Mouse (Mus musculus) intestine, embryonic 15.5 days (tissue): ENCODE data around the gene Lrrc4c. TPM values are rescaled to one million over a fixed set of nuclear protein-coding genes. Genes with fewer than 3 reads are reported as not detected.

Experiments
- ATAC-seq: fragments of 200-750 bp; cut with Nextera tagmentation; 2 replicates; pipeline ENCODE4 v1.8.0; 2017; ENCODE audit warnings: moderate TSS enrichment, moderate library complexity
- H3K27ac ChIP-seq: fragments of 300-500 bp; sonication (generic); 2 replicates; pipeline ENCODE4 v1.5.1; 2015; ENCODE audit warnings: mild to moderate bottlenecking, inconsistent platforms
- H3K27me3 ChIP-seq: fragments of 300-500 bp; sonication (generic); replicated peaks from 2 replicates; pipeline ENCODE4 v1.6.1; 2015; ENCODE audit warnings: inconsistent platforms
- H3K36me3 ChIP-seq: fragments of 300-500 bp; sonication (generic); 2 replicates; pipeline ENCODE4 v1.6.1; 2015; ENCODE audit warnings: inconsistent platforms
- H3K4me1 ChIP-seq: fragments of 300-500 bp; sonication (generic); replicated peaks from 2 replicates; pipeline ENCODE4 v1.6.1; 2015; ENCODE audit warnings: inconsistent platforms
- H3K4me2 ChIP-seq: fragments of 300-500 bp; sonication (generic); replicated peaks from 2 replicates; pipeline ENCODE4 v1.6.1; 2015; ENCODE audit warnings: mild to moderate bottlenecking, inconsistent platforms
- H3K4me3 ChIP-seq: fragments of 300-500 bp; sonication (generic); replicated peaks from 2 replicates; pipeline ENCODE4 v1.5.1; 2015; ENCODE audit warnings: inconsistent platforms
- H3K9ac ChIP-seq: fragments of 300-500 bp; sonication (generic); 2 replicates; pipeline ENCODE4 v1.6.1; 2015; ENCODE audit warnings: inconsistent platforms
- H3K9me3 ChIP-seq: fragments of 300-500 bp; sonication (generic); 2 replicates; pipeline ENCODE4 v1.6.1; 2016; ENCODE audit warnings: inconsistent platforms
- WGBS: fragments of 180-500 bp; shearing (Covaris S2); methylation state at CpG from one replicate; pipeline ENCODE4 v1.1.7; 2015; 5-methylcytosine and 5-hydroxymethylcytosine counted together
- polyA plus RNA-seq: library from polyadenylated mRNA; unstranded; fragments of >200 nt; fragmentation: Nextera tagmentation; extraction: Ambion mirVana; gene quantifications from 2 replicates; pipeline ENCODE4 v1.2.1, GENCODE M21; 2015

Lrrc4c gene
- polyA plus RNA-seq, result 2.5 and 3.2 TPM in 2 replicates

GRCm38 (mm10) chr2:96317387-96318299 lies at the start of gene Lrrc4c:
Gene Lrrc4c, plus strand, starts transcription at chr2:96318169.
- WGBS, result 13% methylated on average over 18 of the region's 18 CpGs
- peak within 1 kb of the TSS; percentile 8; the same call in 1 of the 2 replicates for H3K4me3 ChIP-seq

GRCm38 (mm10) chr2:96275061-96275460 lies 42.9 kb upstream of the Lrrc4c start:
- Histone ChIP-seq H3K27me3 (no peaks in the 10 kb centered on the region), H3K4me3 (no peak overlapping the region), H3K27ac (no peak overlapping the region), H3K9me3 (no peaks in the 10 kb centered on the region), H3K4me2 (no peak overlapping the region), H3K36me3 (no peaks in the 10 kb centered on the region), H3K9ac (no peak overlapping the region), H3K4me1 (no peaks in the 10 kb centered on the region)
- ATAC-seq, result no peak
- 50% methylated on average over 1 of the region's 1 CpGs for WGBS

More at GRCm38 (mm10) chr2:96317387-96318299, at the start of gene Lrrc4c:
- H3K36me3 ChIP-seq, result no peaks in the 10 kb centered on the region
- no peaks in the 10 kb centered on the region for H3K4me1 ChIP-seq
- no peaks in the 10 kb centered on the region for H3K9me3 ChIP-seq
- no peaks in the 10 kb centered on the region for H3K27me3 ChIP-seq
- H3K4me2 ChIP-seq, result peak within 1 kb of the TSS; percentile 56
- ATAC-seq, result no peak
- no peak within 1 kb of the TSS for H3K9ac ChIP-seq
- H3K27ac ChIP-seq, result no peak within 1 kb of the TSS

GRCm38 (mm10) chr2:96282926-96283325 lies 35.0 kb upstream of the Lrrc4c start:
- Histone ChIP-seq H3K9ac (no peak overlapping the region), H3K4me2 (no peak overlapping the region), H3K27ac (no peak overlapping the region), H3K27me3 (no peaks in the 10 kb centered on the region), H3K36me3 (no peaks in the 10 kb centered on the region), H3K4me3 (no peak overlapping the region), H3K4me1 (no peaks in the 10 kb centered on the region), H3K9me3 (no peaks in the 10 kb centered on the region)
- 70% methylated on average over 5 of the region's 5 CpGs for WGBS
- no peak for ATAC-seq

- no peak overlapping the region for H3K4me3 ChIP-seq
- H3K36me3 ChIP-seq, result no peaks in the 10 kb centered on the region
- no peak overlapping the region for H3K9ac ChIP-seq
- no peak for ATAC-seq
- no peaks in the 10 kb centered on the region for H3K9me3 ChIP-seq
- no peaks in the 10 kb centered on the region for H3K4me1 ChIP-seq
- no peak overlapping the region for H3K4me2 ChIP-seq
- 75% methylated on average over 4 of the region's 4 CpGs for WGBS
- H3K27me3 ChIP-seq, result no peaks in the 10 kb centered on the region
- H3K27ac ChIP-seq, result no peak overlapping the region
Observed at GRCm38 (mm10) chr2:96287512-96287911, 30.5 kb upstream of the Lrrc4c start.

GRCm38 (mm10) chr2:96290541-96290940 lies 27.4 kb upstream of the Lrrc4c start:
- Histone ChIP-seq H3K9me3 (no peaks in the 10 kb centered on the region), H3K4me1 (no peaks in the 10 kb centered on the region), H3K4me2 (no peak overlapping the region), H3K27me3 (no peaks in the 10 kb centered on the region), H3K36me3 (no peaks in the 10 kb centered on the region), H3K9ac (no peak overlapping the region), H3K4me3 (no peak overlapping the region), H3K27ac (no peak overlapping the region)
- WGBS, result 80% methylated on average over 1 of the region's 1 CpGs
- ATAC-seq, result no peak

GRCm38 (mm10) chr2:96315034-96315433 lies 2.9 kb upstream of the Lrrc4c start:
- H3K27ac ChIP-seq, result no peak overlapping the region
- no peak overlapping the region for H3K4me3 ChIP-seq
- no peaks in the 10 kb centered on the region for H3K4me1 ChIP-seq
- 24% methylated on average over 5 of the region's 5 CpGs for WGBS
- no peak for ATAC-seq
- no peak overlapping the region for H3K4me2 ChIP-seq
- no peaks in the 10 kb centered on the region for H3K27me3 ChIP-seq
- no peaks in the 10 kb centered on the region for H3K9me3 ChIP-seq
- no peak overlapping the region for H3K9ac ChIP-seq
- H3K36me3 ChIP-seq, result no peaks in the 10 kb centered on the region

GRCm38 (mm10) chr2:96316531-96316930 lies 1.4 kb upstream of the Lrrc4c start:
- no peaks in the 10 kb centered on the region for H3K36me3 ChIP-seq
- H3K27ac ChIP-seq, result no peak overlapping the region
- no peaks in the 10 kb centered on the region for H3K4me1 ChIP-seq
- no peaks in the 10 kb centered on the region for H3K27me3 ChIP-seq
- no peaks in the 10 kb centered on the region for H3K9me3 ChIP-seq
- H3K4me2 ChIP-seq, result no peak overlapping the region
- no peak overlapping the region for H3K4me3 ChIP-seq
- H3K9ac ChIP-seq, result no peak overlapping the region
- no peak for ATAC-seq
- WGBS, result 28% methylated on average over 1 of the region's 1 CpGs

GRCm38 (mm10) chr2:96318556-96318955 lies 587 bp downstream of the Lrrc4c start:
- H3K9me3 ChIP-seq, result no peaks in the 10 kb centered on the region
- WGBS, result 30% methylated on average over 7 of the region's 7 CpGs
- H3K27ac ChIP-seq, result no peak overlapping the region
- no peak overlapping the region for H3K4me3 ChIP-seq
- 0 out of 2 replicates have a peak overlapping the region, but pooled peaks have one; percentile 56 for H3K4me2 ChIP-seq
- H3K9ac ChIP-seq, result no peak overlapping the region
- no peaks in the 10 kb centered on the region for H3K4me1 ChIP-seq
- no peak for ATAC-seq
- no peaks in the 10 kb centered on the region for H3K27me3 ChIP-seq
- H3K36me3 ChIP-seq, result no peaks in the 10 kb centered on the region

GRCm38 (mm10) chr2:96319201-96319600 lies 1.2 kb downstream of the Lrrc4c start:
- no peak for ATAC-seq
- H3K27me3 ChIP-seq, result no peaks in the 10 kb centered on the region
- no peak overlapping the region for H3K9ac ChIP-seq
- no peak overlapping the region for H3K4me3 ChIP-seq
- WGBS, result 26% methylated on average over 8 of the region's 8 CpGs
- no peaks in the 10 kb centered on the region for H3K36me3 ChIP-seq
- H3K9me3 ChIP-seq, result no peaks in the 10 kb centered on the region
- H3K27ac ChIP-seq, result no peak overlapping the region
- H3K4me1 ChIP-seq, result no peaks in the 10 kb centered on the region
- H3K4me2 ChIP-seq, result no peak overlapping the region

- no peaks in the 10 kb centered on the region for H3K27me3 ChIP-seq
- H3K9me3 ChIP-seq, result no peaks in the 10 kb centered on the region
- WGBS, result 39% methylated on average over 6 of the region's 6 CpGs
- no peaks in the 10 kb centered on the region for H3K4me1 ChIP-seq
- no peak overlapping the region for H3K4me2 ChIP-seq
- ATAC-seq, result no peak
- H3K27ac ChIP-seq, result no peak overlapping the region
- no peak overlapping the region for H3K4me3 ChIP-seq
- H3K36me3 ChIP-seq, result no peaks in the 10 kb centered on the region
- H3K9ac ChIP-seq, result no peak overlapping the region
Observed at GRCm38 (mm10) chr2:96319649-96320048, 1.7 kb downstream of the Lrrc4c start.

GRCm38 (mm10) chr2:96334652-96335051 lies 16.7 kb downstream of the Lrrc4c start:
- no peak overlapping the region for H3K27ac ChIP-seq
- H3K4me1 ChIP-seq, result no peaks in the 10 kb centered on the region
- H3K9me3 ChIP-seq, result no peaks in the 10 kb centered on the region
- 59% methylated on average over 3 of the region's 3 CpGs for WGBS
- H3K4me2 ChIP-seq, result no peak overlapping the region
- H3K9ac ChIP-seq, result no peak overlapping the region
- H3K27me3 ChIP-seq, result no peaks in the 10 kb centered on the region
- ATAC-seq, result no peak
- H3K36me3 ChIP-seq, result no peaks in the 10 kb centered on the region
- no peak overlapping the region for H3K4me3 ChIP-seq

- no peak overlapping the region for H3K4me3 ChIP-seq
- H3K9me3 ChIP-seq, result no peaks in the 10 kb centered on the region
- no peaks in the 10 kb centered on the region for H3K36me3 ChIP-seq
- no peak overlapping the region for H3K27ac ChIP-seq
- no peaks in the 10 kb centered on the region for H3K4me1 ChIP-seq
- WGBS, result 38% methylated on average over 1 of the region's 1 CpGs
- H3K27me3 ChIP-seq, result no peaks in the 10 kb centered on the region
- H3K4me2 ChIP-seq, result no peak overlapping the region
- ATAC-seq, result no peak
- no peak overlapping the region for H3K9ac ChIP-seq
Observed at GRCm38 (mm10) chr2:96337354-96337753, 19.4 kb downstream of the Lrrc4c start.
